Comparison of ENCODE assay signal across 17 mouse cellular contexts in genomic region chr3:139887265-139887664, GRCm38 (mm10).
DNase-seq lines count a peak whose midpoint lies in the region; ATAC-seq lines count a peak whose summit lies in the region.
"Had no signal": no experiment of that assay in that cellular context is flagged by ENCODE, and none has a peak within 500 bp of the region (broad histone marks: within the 10 kb centered on the region; RNA-seq: fewer than 3 reads in every experiment).

No protein-coding gene starts in this region.

- no peak overlapping the region for H3K27ac ChIP-seq in embryonic facial prominence, embryonic 14.5 days (replicated peaks; ENCODE audit: low read depth, low read length)
- H3K27ac ChIP-seq in embryonic facial prominence, embryonic 10.5 days (replicated peaks): no peak overlapping the region
- H3K27ac ChIP-seq in forebrain, embryonic 16.5 days (ENCODE audit: low read length): peak overlapping the region; percentile 63
- H3K27ac ChIP-seq in heart, embryonic 11.5 days (ENCODE audit: low read depth, low read length): no peak overlapping the region
- H3K27ac ChIP-seq: limb, embryonic 12.5 days; liver, embryonic 12.5 days; stomach, embryonic 15.5 days had no signal

- DNase-seq in embryonic facial prominence, embryonic 14.5 days (ENCODE audit: low spot score): peak; percentile 20
- no peak for DNase-seq in embryonic facial prominence, embryonic 10.5 days (ENCODE audit: low spot score)
- DNase-seq in left cerebral cortex, postnatal 4 days: peak; percentile 71
- DNase-seq in left cerebral cortex, adult 8-10 months (ENCODE audit: low spot score in 2 of 2): no peak
- peak; percentile 20 for DNase-seq in retina, embryonic 14.5 days (ENCODE audit: low spot score)
- DNase-seq: B cell, adult 2 months; gastrocnemius, postnatal 14 days; kidney, adult 11 months; lung, adult 2 months; right cerebral cortex, postnatal 25 days; thymus, adult 2 months had no signal

- no peak overlapping the region for H3K4me2 ChIP-seq in embryonic facial prominence, embryonic 14.5 days (ENCODE audit: low read depth, low read length)
- H3K4me2 ChIP-seq in forebrain, embryonic 16.5 days (ENCODE audit: low read length): no peak overlapping the region
- no peak overlapping the region for H3K4me2 ChIP-seq in heart, embryonic 11.5 days
- H3K4me2 ChIP-seq: limb, embryonic 12.5 days; liver, embryonic 12.5 days; stomach, embryonic 15.5 days had no signal

- no peaks in the 10 kb centered on the region for H3K27me3 ChIP-seq in embryonic facial prominence, embryonic 14.5 days (replicated peaks; ENCODE audit: control insufficient read depth, insufficient read depth, low read length)
- no peaks in the 10 kb centered on the region for H3K27me3 ChIP-seq in embryonic facial prominence, embryonic 10.5 days (replicated peaks; ENCODE audit: low read depth, poor library complexity, severe bottlenecking)
- H3K27me3 ChIP-seq in forebrain, embryonic 16.5 days (replicated peaks; ENCODE audit: control insufficient read depth, insufficient read depth, low read length): no peaks in the 10 kb centered on the region
- H3K27me3 ChIP-seq in heart, embryonic 11.5 days (ENCODE audit: control insufficient read depth, insufficient read depth, low read length): no peaks in the 10 kb centered on the region
- H3K27me3 ChIP-seq: limb, embryonic 12.5 days; liver, embryonic 12.5 days; neural tube, embryonic 15.5 days; stomach, embryonic 15.5 days had no signal

- no peaks in the 10 kb centered on the region for H3K36me3 ChIP-seq in embryonic facial prominence, embryonic 14.5 days (ENCODE audit: control insufficient read depth, insufficient read depth, low read length)
- no peaks in the 10 kb centered on the region for H3K36me3 ChIP-seq in embryonic facial prominence, embryonic 10.5 days (replicated peaks)
- no peaks in the 10 kb centered on the region for H3K36me3 ChIP-seq in forebrain, embryonic 16.5 days (ENCODE audit: control insufficient read depth, insufficient read depth)
- H3K36me3 ChIP-seq in heart, embryonic 11.5 days (ENCODE audit: control insufficient read depth, insufficient read depth, low read length): no peaks in the 10 kb centered on the region
- H3K36me3 ChIP-seq: limb, embryonic 12.5 days; liver, embryonic 12.5 days; neural tube, embryonic 15.5 days; stomach, embryonic 15.5 days had no signal

- ATAC-seq in embryonic facial prominence, embryonic 14.5 days (ENCODE audit: low read depth): no peak
- peak; percentile 14 for ATAC-seq in forebrain, embryonic 16.5 days
- ATAC-seq in heart, embryonic 11.5 days (replicated peaks; ENCODE audit: insufficient number of reproducible peaks, low FRiP score, low TSS enrichment): no peak
- ATAC-seq: liver, embryonic 12.5 days had no signal

- peaks cover 5% of the 10 kb centered on the region for H3K4me1 ChIP-seq in embryonic facial prominence, embryonic 14.5 days (ENCODE audit: control insufficient read depth, insufficient read depth, low read length)
- peaks cover 8% of the 10 kb centered on the region for H3K4me1 ChIP-seq in embryonic facial prominence, embryonic 10.5 days
- H3K4me1 ChIP-seq in forebrain, embryonic 16.5 days (replicated peaks; ENCODE audit: control insufficient read depth, insufficient read depth, low read length): peaks cover 13% of the 10 kb centered on the region
- no peaks in the 10 kb centered on the region for H3K4me1 ChIP-seq in heart, embryonic 11.5 days (ENCODE audit: control insufficient read depth, insufficient read depth, low read length)
- H3K4me1 ChIP-seq: limb, embryonic 12.5 days; liver, embryonic 12.5 days had no signal

- no peak overlapping the region for H3K9ac ChIP-seq in embryonic facial prominence, embryonic 14.5 days (ENCODE audit: low read depth, low read length)
- H3K9ac ChIP-seq in forebrain, embryonic 16.5 days (replicated peaks; ENCODE audit: low read depth, low read length): no peak overlapping the region
- H3K9ac ChIP-seq in heart, embryonic 11.5 days (ENCODE audit: low read depth, low read length): no peak overlapping the region
- H3K9ac ChIP-seq: limb, embryonic 12.5 days; liver, embryonic 12.5 days; neural tube, embryonic 15.5 days; stomach, embryonic 15.5 days had no signal

- H3K4me3 ChIP-seq in embryonic facial prominence, embryonic 14.5 days (ENCODE audit: low read depth, low read length): no peak overlapping the region
- no peak overlapping the region for H3K4me3 ChIP-seq in embryonic facial prominence, embryonic 10.5 days
- H3K4me3 ChIP-seq in forebrain, embryonic 16.5 days (replicated peaks; ENCODE audit: low read length): no peak overlapping the region
- H3K4me3 ChIP-seq in heart, embryonic 11.5 days (ENCODE audit: low read depth, low read length): no peak overlapping the region
- H3K4me3 ChIP-seq: limb, embryonic 12.5 days; liver, embryonic 12.5 days; neural tube, embryonic 15.5 days; stomach, embryonic 15.5 days had no signal

- WGBS in embryonic facial prominence, embryonic 14.5 days: 63% methylated on average over 5 of the region's 5 CpGs
- WGBS in embryonic facial prominence, embryonic 10.5 days: 91% methylated on average over 5 of the region's 5 CpGs
- 51% methylated on average over 5 of the region's 5 CpGs for WGBS in forebrain, embryonic 16.5 days
- 74% methylated on average over 5 of the region's 5 CpGs for WGBS in heart, embryonic 11.5 days (ENCODE audit: insufficient replicate concordance)

- intact Hi-C loops in left cerebral cortex, postnatal 4 days (cut with DNase I): no loop called here

- H3K9me3 ChIP-seq in embryonic facial prominence, embryonic 14.5 days (ENCODE audit: control insufficient read depth, low read length): no peaks in the 10 kb centered on the region
- no peaks in the 10 kb centered on the region for H3K9me3 ChIP-seq in embryonic facial prominence, embryonic 10.5 days
- H3K9me3 ChIP-seq in forebrain, embryonic 16.5 days (ENCODE audit: control insufficient read depth, low read length): no peaks in the 10 kb centered on the region
- no peaks in the 10 kb centered on the region for H3K9me3 ChIP-seq in heart, embryonic 11.5 days (replicated peaks; ENCODE audit: control insufficient read depth, low read length)
- H3K9me3 ChIP-seq: limb, embryonic 12.5 days; liver, embryonic 12.5 days; neural tube, embryonic 15.5 days; stomach, embryonic 15.5 days had no signal

Comparison
In these comparisons a context has a peak if more than half of its experiments do, and no peak if none do; other contexts are left out.
1. DNase-seq: peak in embryonic facial prominence, embryonic 14.5 days (single experiment), left cerebral cortex, postnatal 4 days (single experiment) and retina, embryonic 14.5 days (single experiment); none in embryonic facial prominence, embryonic 10.5 days (single experiment) and left cerebral cortex, adult 8-10 months (0 of 2).